Mouse (Mus musculus): ENCODE results near the gene Ypel2.
A peak's percentile ranks its signal among the peaks of the same experiment; 100 is the strongest.

The Ypel2 gene

DNA sequence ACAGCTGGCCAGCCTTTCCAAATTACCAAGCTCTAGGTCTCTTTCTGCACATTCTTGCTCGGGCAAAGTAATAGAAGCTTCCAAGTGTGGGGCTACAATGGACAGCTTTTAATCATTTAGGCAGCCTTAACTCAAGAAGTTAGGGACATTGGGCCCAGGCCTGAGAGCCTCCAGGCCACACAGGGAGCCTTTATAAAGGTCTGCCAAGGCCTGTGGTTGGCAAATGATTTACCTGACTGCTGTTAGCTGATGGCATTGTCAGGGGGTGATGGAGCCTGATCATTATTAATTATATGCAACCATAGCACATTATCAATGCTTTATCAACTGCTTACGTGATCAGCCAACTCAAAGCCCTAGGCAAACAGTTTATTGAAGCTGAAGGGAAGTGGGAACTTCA, 33.2 kb downstream of the Ypel2 start:
- DNase-seq, result no peak

DNA sequence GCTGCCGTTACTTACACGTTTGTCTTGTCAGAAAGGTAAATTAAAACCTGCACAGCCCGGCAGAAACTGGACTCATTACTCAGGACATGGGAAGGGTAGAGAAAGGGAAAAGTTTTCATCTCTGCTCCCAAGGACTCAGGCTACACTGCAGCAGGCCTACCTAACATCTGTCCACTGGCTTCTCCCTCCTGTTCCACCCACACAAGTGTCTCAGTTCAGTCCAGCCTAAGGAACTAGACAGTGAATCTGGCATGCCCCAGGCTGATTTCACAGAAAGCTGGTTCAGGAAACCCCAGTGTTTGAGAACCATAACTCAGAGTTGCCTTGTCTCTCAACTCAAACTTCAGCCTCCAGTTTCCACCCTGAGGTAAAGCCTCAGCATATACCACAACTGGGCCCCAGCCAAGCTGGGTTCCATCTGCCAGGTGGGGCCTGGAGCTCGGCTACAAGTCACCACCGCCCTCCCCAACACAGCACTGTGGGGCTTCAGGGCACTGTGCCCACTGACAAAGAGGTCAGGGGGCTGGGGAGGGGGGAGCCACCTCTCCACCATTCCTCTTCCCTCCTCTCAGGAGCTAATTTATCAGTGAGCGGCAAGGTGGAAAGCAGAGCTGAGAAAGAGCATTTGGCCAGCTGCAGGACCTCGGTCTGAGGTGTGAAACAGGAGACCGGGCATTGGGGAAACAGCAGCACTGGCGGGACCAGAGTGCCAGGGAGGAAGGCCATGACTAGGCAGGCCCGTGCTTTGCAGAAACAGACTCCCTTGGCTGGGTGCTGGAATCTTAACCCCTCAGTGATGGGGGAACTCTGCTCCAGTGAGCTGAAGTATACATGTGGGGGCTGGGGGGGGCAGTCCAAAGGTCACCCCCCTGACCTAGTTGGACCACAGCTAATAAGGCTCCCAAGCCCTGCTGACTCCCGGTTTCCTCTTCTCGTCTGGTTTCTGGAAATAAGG, 34.5 kb downstream of the Ypel2 start:
- no peak for DNase-seq

DNA sequence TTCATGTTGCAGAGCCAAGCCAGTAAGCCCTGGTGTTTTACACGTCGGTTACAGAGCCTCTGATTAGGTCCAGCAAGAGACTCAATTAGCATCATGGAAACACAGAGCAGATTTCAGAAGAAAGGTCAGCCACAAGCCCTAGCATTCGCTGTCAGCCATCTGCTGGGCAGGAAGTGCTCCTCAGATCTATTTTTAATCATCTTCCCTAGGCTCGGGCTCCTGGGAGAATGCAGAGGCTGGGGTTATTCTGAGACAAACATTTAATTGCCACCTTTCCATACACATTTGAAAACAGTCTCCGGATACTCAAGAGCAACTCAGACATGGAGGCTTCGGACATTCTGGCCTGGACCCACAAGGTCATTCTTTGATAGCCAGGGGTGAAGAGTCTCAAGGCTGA, 35.3 kb downstream of the Ypel2 start:
- no peak for DNase-seq

DNA sequence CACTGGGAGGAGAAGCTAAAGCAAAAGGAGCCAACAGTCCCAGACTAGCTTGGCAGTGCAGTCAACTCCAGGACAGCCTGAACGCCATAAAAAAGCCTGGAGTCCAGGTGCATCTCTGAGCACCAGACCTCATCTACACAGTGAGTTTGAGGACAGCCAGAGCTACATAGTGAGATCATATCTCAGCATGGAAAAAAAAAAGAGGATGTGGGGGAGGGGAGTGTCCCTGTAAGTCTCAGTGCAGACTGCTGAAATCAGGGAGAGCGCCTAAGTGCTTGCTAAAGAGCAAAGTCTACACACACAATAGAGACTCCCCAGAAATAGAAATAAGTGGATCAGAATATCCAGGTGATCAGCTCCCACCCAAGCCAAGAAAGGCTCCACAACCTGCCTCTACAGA, 37.1 kb downstream of the Ypel2 start:
- DNase-seq, result peak; percentile 63

DNA sequence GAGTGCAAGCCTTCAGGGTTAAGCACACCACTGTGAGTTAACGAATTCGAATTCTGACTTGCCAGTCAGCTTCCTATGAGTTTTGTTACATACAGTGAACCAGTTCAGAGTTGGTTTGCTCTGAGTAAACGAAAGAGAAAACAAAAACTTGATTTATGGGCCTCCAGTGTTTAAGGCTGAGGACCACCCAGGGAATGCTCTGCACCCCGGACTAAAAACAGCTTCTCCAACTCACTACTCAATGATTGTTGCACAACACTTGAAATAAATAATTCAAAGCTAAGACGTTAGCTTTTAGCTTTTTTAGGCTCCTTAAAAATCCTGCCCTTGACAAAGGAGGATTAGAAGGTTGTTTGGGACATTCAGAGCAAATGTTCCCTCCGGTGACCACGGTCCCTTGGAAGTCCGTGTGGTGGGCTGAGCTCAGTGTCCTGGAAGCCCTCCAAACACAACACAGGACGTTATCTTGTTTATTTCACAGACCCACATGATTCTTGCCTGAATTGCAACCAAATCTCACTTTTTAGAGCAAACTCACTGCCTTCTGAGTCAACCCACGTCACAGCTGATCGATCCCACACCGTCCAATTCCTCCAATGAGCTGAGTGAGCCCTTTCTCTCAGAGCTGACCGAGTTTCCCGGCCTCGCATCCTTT, 38.8 kb downstream of the Ypel2 start:
- peak; percentile 44 for DNase-seq

DNA sequence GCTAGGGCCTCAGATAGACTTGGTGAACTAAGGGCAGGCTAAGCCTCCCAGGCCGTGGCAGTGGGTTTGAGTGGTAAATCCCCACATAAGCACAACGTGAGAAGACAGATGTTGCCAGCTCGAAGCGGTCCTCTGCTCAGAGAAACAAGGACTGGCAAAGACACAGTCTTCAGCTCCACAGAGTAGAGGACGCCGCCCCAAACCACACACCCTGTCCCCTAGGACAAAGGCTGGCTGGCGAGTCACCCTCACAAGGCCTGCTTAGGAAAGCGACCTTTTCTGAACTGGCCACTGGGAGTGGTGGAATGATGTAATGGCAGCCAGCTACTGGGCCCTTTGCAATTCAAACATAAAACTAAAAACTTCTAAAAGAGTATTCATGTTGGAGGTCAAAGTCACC, 40.4 kb downstream of the Ypel2 start:
- DNase-seq, result no peak

DNA sequence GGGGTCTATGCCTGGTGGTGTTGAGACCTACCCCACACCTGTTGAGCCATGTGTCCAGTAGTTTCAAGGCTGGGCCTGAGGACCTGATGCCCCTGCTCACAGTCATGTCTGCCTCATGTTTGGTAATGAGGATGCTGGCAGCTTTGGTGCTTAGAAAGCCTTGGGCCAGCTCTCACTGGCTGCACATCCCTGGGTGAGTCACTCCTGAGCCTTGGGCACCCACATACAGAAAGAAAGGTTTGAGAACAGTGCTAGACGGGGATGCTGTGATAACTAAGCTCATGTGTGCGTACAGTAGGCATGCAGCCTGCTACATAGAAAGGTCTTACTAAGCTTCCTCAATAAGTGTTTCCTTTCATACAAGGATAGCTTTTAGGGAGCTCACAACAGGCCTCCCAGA, 40.8 kb downstream of the Ypel2 start:
- DNase-seq, result no peak

DNA sequence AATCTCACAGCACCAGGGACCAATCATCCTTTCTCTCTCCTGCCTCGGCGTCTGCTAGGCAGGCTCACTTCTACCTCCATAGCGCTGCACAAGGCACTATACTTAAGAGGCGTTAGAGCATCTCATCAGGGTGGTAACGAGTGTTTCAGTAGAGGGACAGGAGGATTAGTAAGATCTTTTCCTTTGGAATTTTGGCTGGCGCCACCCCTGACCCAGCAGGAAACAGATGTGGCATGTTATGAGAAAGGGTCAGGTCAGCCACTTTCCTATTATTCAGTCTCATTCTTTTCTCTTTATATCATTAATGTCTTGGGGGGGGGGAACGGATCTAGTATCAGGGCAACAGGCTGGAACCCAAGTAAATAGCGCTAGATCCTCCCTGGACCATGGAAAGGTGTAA, 41.8 kb downstream of the Ypel2 start:
- DNase-seq, result no peak

DNA sequence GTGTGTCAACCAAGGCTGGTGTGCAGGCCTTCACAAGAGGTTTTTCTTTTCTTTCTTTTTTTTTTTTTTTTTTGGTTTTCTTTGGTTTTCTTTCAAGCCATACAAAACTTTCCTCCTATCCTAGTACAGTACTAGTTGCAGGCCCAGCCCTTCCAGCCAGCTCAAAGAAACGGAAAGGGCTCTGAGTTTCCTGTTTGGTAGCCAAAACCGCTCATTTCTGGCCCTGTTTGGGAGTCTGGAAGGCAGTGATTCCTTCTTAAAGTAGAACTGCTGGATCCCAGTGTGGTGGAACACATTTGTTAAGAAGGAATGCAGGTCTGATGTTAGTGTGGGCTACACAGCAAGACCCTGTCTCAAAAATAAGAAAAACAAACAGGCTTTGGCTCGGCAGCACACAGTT, 43.0 kb downstream of the Ypel2 start:
- peak; percentile 26 for DNase-seq

DNA sequence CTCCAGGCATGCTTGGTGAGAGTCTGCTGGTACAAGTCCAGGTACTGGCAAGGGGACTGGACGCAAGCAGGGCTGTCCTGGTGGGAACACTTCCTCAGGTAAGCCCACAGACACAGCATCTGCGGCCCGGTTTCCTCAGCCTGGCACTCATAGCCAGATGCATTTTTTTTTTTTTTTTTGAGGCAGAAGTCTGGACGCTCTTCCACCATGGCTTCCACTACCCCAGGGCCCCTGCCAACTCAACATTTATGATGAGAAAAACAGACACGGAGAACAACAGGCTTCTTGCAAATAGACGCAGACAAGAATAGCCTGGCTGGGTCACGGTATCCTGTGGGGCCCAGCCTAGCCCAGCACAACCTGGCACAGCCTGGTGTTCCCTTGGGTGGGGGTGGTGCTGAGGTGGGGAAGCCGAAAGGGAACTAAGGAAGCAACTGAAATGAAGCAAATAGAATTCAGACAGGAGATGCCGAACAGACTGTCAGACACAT, 43.5 kb downstream of the Ypel2 start:
- peak; percentile 46 for DNase-seq

DNA sequence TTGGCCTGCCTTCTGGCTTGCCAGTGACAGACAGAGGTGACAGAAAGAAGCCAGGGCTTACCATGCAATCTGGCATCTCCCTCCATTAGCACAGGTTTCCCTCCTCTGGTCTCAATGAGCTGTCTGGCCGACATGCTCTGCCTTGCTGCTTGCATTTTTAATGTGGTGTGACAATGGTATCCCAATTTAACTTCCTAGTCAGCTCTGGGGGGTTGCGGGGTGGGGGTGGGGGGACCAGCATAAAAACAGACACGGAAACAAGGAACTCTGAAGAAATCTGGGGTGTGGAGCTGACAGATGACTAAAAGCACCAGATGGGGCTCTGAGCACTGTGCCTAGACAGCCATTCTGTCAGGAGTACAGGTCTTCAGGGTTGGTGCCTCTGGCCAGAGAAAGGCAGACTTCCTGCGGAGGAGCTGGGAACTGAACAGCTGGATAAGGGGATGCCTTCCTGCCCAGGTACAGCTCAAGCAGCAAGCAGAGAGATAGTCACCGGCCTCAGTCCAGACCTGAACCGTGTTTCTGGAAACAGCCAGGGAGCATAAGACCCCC, 46.8 kb downstream of the Ypel2 start:
- DNase-seq, result no peak

DNA sequence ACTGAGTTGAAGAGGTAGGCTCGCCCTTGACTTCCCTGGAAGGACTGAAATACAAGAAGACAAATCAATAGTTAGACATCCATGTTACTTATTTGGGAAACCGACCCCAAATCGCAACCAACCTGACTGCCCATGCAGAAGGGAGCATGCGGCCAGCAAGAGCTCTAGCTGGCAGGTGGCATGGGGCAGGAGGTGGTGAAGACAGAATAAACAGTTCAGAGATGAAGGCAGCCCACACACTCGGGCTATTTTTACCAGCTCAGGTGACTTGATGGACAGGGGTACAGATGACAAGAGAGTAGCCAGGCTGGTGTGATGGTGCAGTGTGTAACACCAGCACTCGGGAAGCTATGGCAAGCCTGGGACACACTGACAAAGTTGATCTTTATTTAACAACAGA, 47.6 kb downstream of the Ypel2 start:
- no peak for DNase-seq

DNA sequence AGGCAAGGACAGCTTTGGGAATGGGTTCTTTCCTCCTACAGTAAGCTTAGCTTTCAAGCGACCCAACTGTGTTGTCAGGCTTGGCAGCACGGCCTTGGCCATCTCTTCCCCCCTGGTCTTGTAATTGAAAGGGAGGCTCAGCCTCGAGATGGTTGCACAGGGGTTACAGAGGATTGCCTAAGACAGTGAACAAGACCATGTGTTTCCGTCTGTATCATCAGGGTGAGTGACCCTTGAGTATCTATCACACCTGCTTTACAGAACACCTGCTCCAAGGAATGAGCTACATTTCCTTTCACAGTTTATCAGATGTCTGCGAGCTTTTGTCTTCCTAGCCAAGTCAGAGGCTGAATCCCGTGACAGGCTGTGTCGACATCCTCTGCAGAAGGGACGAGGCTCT, 48.4 kb downstream of the Ypel2 start:
- no peak for DNase-seq

DNA sequence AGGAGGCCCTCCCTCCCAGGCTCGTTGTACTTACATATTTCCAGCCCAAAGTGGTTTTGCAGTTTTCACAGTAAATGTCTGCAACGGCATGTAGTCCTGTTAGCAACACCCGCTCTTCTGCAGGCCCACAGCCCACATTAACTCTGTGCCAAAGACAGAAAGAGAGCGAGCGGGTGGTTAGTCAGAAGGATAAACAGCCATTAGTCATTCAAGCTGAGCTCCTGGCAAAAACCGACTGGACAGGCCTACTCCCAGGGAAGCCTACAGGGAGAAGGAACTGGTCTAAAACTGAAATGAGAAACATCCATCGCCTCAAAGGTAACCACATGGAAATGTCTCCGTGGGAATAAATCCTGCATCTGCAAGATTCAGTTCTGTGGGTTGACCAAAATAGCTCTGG, 49.0 kb downstream of the Ypel2 start:
- DNase-seq, result no peak

DNA sequence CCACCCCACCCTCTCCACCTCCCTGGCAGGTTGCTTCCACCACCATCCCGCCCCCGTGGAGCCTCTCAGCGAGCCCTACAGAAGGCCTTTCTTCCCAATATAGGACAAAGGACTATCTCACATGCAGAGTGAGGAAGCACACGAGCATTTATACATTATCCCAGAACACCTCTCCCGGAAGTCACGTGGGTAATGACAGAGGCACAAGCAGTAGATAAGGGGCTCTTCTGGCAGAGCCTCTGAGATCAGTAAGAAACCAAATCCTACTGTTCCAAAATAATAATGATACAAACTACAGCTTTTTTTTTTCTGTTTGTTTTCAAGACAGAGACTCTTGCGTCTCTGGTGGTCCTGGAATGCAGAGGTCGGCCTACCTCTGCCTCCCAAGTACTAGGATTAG, 51.6 kb downstream of the Ypel2 start:
- no peak for DNase-seq

DNA sequence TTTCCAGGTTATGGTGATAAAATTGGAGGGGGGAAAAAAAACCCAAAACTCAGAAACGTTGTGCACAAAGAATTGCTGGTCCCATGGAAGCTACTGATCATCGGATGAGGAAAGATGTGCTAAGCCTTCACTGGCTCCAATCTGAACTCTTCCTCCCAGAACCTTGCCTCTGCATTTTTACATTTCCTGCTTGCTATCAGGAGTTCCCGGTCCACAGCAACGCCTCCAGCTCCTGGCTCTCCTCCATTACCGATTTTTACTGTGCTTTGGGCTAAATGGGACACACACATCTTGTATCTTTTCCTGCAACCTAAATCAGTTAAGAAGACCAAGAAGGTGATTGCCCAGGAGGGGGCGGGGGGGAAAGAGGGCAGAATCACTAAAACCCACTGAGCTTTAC, 54.0 kb downstream of the Ypel2 start:
- DNase-seq, result no peak

DNA sequence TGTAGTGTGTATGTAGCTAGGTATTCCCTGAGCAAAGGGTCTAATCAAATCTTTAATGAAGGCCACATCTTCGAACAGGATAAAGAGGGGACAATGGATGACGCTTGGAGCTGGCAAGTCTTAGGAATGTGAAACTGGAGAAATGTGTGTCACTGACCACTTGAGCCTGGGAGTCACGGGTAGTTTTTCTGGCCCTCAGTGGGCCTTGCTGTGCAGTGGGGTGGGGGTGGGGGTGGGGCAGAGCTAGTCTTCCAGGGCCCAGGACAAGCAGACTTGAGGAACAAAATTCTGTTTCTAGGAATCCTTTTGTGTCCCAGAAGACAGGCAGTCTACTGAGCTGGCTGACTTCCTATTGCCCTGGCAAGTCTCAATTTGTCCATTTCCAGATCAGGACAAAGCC, 55.0 kb downstream of the Ypel2 start:
- DNase-seq, result no peak

DNA sequence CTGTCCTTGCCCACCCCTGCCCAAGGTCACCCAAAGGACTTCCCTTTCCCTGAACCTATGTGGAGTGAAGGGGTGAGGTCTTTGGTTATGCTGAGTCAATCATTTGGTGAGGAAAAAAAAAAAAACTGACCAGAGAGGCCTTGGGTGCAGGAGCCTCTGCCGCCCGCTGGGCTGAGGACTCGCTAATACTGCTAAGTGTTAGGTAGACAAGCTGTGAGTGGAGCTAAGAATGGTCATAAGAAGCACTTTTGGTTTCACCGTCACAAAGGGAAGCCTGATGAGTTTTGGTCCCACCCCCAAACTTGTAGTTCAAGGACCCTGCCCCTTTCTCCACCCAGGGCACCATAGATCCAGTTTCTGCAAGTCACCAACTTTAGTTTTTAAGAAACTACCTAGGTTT, 55.4 kb downstream of the Ypel2 start:
- DNase-seq, result no peak

DNA sequence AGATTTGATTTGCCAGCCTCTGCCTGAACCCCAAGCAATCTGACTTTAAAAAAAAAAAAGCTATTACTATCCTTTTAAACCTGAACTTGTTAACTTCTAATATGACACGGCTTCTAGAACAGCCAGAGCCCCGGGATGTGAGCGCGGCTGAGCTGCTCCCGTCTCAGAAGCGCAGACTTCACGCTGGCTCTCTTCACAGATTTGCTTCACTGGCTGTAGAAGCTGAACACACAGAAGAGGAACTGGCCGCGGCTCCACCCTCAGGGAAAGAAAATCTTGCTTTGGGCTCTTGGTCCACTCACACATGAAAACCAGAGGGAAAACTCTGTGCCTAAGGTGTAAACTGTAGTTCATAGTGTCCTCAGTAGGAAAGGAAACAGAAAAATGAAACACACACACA, 56.6 kb downstream of the Ypel2 start:
- DNase-seq, result no peak

DNA sequence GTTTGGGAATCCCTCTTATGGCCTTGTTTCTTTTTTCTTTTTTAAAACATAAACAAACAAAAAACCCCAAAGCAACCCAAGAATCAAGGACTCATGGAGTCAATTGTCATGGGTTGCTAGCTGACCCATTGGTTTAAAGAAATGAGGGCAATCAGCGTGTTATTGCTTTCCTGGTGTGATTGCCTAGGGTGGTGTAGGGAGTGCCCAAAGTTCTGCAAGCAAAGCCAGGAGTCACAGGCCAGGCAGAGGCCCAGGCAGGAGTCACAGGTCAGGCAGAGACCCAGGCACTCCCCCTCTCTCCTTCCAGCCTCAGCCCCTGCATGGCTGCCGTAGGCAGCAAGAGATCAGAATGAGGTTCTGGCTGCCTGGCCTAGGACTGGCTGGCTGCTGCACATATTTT, 58.6 kb downstream of the Ypel2 start:
- no peak for DNase-seq

DNA sequence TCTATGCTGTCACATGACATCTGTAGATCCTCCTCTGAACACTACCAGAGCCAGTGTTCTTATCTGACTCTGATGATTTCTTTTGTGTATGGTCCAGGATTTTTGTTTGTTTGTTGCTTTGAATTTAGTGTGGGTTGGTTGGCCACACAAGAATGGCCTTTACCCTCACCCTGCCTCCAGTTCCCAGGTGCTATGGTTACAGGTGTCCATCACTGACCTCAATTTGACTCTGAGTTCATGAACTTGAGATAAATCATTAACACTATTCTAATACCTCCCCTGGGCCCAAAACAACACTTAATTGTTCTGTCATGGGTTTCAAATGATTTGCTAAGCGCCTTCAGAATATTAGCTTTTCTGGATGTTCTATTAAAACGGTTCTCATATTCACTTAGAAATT, 61.3 kb downstream of the Ypel2 start:
- no peak for DNase-seq

DNA sequence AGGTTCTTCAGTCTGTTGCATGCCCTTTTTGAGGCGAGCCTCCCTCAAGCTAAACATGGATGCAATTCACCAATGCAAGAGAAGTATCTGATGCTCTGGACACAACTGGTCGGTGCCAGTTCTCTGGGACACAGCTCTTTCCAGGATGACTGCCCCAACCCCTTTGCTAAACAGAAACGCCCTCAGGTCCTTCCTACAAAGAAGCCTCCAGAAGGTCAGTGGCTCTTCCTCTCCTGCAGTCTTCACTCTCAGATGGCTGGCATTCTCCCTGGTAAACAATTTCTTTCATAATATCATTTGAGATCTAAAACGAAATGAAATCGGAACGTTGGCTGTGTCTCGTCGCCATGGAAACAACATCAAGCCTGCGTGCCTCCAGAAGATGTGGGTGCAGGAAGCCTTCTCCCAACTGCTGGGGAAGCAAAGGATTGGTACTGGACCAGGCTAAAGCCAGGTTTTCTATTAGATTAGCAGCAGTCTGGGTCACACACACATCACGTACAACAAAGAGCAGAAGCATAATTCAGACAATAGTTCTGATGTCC, 62.8 kb downstream of the Ypel2 start:
- DNase-seq, result no peak

DNA sequence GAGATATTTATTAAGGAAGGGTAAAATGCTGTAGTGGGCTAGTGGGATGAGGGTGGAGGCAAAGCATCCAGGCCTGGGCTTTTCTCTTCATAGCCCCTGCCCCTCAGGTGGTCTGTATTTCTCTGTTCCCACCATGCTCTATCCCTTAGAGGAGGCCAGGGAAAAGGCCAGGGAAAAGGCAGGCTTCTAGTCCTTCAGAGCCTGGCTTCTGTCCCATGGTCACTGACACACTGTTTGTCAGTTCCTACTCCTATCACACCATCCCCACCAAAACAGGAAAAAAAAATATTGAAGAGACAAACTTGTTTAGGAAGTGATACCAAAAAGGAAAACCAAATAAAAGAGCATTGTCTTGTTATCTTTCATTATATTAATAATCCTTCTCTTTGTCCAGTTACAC, 63.5 kb downstream of the Ypel2 start:
- no peak for DNase-seq

DNA sequence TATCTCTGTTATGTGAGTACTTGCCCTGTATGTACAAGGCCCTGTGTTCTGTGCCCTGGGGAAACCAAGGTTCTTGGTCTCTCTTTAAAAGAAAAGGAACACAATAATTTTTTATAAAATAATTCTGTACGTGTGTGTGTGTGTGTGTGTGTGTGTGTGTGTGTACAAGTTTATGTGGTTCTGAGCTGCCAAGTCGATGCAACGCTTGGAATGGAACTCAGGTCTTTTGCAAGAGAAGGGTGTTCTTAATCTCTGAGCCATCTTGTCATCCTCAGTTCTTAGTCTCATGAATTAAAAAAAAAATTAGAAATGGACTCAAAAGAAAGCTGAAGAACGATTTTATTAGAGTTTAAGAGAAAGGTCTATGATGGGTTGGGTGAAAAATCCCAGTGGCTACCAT, 64.0 kb downstream of the Ypel2 start:
- no peak for DNase-seq

Measured in lung, postnatal 36 days (tissue).